Mouse (Mus musculus) MN1 (cell line): ENCODE results near the gene Zfp131.
A peak's percentile ranks its signal among the peaks of the same experiment; 100 is the strongest.

ENCODE experiments used
- DNase-seq: peaks from one replicate; pipeline ENCODE4 v3.0.0-alpha.2; 2016; ENCODE audit warnings: low spot score

Zfp131 gene

DNA sequence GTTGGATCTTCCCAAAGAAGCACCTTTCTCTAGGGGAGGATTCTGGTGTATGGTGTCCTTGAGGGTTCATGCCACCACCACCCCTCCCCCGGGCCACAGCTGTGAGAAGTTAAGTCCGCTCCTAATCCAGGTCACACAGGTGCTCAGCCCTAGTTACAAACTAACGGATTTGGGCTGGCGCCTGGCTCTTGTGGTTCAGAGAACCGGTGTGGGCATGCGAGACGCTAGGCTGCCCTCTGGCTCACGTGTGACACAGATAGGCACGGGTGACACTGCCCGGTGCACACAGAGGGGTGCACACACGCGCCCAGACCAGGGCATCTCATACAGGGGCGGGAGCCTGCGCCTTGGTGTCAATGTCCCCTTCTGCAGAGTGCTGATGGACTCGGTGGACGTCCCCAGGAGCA is 35.5 kb downstream of the Zfp131 start:
- DNase-seq: peak; percentile 58

DNA sequence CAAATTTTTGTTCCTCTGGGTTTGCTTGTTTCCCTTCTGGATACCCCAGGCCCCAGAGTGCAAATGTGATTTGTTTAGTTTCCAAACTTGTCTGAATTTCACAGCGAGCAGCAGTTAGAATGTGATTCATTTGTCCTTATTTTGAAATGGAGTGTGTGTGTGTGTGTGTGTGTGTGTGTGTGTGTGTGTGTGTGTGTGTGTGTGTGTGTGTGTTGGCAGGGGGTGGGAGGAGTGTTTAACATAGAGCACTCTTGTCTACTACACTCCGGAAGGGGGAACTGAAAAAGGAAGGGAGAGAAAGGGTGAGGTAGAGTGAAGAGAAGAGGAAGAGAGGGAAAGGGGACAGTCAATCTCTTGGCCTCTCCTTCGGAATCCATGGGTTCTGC is 36.1 kb downstream of the Zfp131 start:
- DNase-seq: no peak

DNA sequence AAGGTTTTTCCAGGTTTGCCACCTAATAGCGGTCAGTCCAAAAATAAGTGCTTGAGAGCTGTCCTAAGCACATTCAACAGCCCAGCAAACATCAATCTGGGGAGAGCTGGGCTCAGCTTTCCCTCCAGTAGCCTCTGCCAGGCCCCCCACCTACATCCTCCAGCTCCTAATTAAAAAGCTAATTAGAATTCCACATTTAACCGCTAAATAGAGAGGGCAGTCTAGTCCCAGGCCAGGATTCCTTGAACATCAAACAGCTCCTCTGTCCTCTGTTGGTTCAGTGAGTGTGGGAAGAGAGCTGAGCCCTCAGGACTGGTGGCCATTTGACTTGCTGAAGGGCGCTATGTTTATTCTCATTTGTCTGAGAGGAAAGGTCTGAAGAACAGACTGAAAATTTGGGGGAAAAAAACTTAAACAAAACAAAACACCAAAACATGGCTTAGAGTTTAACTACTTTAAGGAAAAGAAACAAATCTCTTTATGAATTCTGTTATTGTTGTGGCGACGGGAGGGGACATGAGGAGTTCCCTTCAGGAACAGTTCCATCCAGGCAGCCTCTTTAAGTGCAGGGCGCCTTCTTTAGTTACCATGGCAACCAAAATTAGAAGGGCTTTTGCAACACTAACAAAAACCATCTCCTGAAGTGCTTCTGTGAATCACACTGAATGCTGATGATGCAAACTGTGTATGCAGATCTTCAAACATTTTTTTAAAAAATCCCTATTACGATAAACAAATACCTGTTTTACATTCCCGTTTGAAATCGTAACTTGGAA is 36.6 kb downstream of the Zfp131 start:
- DNase-seq: peak; percentile 69

DNA sequence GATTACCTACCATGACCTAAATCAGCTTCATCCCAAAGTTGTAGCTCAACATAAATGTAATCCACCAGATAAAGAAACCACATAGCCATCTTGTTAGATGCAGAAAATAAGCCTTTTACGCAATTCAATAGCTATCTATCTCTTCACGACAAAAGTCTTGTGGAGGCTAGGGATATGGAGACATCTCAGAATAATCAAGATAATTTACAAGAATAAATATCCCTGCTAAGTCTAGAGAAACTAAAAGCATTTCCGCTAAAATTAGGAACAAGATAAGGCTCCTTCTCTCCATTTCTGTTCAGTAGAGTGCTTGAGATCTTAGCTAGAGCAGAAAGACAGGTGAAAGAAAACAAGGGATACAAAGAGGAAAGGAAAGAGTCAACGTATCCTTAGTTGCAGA is 43.8 kb downstream of the Zfp131 start:
- DNase-seq: no peak

DNA sequence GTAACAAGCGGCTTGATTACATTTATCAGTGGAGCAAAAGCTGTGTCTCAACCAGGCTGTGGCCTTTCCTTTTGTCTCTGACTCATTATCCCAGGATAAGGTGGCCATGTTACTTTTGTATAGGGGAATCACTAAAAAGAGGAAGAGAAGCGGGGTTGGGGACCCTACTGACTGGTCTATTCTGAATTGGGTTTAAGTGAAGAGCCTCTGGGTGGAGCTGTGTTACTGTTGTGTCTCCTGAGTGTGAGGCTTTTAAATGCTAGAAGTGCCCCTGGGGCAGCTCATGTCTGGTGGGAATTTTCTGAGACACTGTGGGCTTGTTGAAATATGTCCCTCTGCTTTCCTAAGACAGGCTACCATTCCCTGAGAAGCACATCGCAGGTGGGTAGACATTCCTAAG is 47.2 kb downstream of the Zfp131 start:
- DNase-seq: no peak

DNA sequence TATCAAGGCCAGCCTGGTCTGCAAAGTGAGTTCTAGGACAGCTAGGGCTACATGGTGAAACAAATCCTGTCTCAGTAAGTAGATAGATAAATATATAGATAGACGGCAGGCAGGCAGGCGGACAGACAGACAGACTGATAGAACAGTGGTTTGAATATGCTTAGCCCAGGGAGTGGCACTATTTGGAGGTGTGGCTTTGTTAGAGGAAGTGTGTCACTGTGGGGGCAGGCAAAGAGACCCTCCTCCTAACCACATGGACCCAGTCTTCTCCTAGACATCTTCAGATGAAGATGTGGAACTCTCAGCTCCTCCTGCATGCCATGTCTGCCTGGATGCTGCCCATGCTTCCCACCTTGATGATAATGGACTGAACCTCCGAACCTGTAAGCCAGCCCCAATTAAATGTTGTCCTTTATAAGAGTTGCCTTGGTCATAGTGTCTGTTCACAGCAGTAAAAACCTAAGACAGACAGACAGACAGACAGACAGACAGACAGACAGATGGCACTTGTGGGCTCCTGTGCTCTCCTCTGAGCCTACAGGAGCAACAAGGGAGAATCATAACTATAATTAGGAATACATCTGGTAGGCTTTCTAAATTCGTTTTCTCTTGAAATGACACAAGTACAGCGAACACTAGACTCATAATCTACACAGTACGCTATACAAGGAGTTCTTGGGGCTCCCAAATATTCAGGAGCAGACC is 47.8 kb downstream of the Zfp131 start:
- DNase-seq: no peak

DNA sequence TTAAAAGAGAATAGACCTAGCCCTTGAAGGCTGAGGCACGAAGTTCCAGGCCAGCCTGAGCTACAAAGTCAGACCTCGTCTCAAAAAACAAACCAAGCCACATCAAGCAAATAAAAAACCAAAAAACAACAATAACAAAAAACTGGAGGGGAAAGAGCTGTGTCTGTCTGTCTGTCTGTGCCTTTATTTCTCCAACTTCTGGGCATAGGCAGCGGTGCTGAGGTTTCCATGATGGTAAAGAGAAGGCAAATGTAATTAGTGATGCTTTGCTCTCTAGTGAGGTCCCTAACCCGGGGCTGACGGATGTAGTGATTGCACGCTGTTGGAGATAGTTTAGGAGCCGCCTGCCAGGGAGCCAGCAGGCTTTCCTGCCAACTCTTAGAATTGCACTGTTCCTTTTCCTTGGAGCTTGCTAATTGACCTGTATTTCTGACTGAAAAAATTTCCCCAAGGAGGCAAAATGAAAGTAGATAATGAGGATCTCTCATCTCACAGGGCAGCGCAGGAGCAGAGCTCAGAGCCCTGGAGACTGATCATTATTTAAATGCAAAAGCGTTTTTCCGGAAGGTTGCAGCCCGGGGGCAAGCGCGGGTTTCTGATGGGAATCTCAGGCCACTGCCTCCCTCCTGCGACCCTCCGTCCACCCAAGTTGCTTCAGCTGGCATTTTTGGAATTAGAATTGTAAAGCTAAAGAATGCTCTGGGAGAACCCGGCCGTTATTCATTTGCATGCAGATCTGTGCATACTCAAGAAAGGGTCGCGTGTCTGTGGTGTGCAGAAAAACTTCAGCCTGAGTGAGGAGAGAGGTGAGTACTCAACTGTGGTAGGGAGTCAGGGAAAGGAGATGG is 49.1 kb downstream of the Zfp131 start:
- peak; percentile 60 for DNase-seq

DNA sequence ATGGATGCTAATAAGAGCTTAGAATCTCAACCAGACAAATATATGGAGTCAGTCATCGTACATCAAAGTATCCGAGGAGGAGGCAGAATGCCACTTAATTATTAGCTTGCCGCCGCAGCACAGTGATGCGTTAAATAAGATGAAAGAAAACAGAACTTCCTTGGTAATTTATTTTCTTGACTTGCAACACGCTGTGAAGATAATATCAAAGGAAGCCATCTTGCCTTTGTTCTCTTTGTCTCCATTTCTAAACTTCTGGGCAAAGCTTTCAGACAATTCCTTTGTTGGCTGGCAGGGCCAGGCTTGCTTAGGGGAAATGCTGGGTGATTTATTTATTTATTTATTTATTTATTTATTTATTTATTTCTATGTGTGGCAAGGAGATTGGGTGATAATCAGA is 59.2 kb downstream of the Zfp131 start:
- DNase-seq: peak; percentile 54

DNA sequence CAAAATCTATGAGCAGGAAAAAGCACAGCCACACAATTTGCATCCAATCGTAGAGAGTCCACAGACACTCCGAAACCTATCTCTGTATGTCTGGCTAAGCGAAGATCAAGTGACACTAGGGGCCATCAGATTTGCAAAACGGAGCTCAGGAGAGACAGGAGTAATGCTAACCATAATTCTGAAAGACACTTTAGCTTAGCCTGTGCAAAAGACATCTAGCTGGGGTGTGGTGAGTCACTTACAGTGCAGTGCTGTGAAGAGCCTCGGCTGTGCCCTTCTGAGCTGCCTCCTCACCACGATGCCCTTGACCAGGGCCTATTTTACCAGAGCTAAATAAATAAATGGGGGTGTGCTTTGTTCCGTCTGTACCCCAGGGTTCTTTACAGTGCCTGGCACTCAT is 61.3 kb downstream of the Zfp131 start:
- no peak for DNase-seq

DNA sequence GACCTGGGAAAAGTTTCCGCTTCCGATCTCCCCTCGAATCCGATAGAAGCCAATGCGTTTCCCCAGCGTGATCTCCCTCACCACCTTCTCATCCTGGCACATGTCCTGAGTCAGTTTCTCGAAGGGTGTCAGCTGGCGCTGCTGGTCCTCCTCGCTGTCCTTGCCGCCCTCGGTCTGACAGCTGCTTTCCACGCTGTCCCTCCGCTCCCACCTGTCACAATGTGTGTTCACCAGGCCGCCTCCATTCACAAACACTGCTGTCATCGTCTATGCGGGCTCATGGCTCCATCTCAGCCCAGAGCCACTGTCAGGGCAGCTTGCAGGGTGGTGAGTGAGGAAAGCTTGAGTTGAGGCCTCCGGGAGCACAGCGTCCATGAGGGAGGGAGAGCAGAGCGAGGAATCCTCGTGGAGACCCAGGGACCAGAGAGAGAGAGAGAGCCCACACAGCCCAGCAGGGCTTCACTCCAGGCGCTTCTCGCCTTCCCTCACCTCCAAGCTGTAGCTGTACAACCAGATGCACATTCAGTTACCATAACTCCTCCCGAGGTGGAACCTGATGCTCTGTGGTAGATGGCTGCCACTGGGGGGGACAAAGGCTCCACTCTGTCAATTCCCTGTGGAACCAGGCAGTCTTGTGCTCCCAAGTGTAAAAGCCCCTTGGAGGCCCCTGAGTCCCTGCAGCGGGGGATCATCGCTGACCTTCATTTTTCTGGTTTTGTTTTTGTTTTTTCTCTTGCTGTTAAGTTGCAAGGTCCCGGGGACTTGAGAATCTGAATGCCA is 62.9 kb downstream of the Zfp131 start:
- no peak for DNase-seq

DNA sequence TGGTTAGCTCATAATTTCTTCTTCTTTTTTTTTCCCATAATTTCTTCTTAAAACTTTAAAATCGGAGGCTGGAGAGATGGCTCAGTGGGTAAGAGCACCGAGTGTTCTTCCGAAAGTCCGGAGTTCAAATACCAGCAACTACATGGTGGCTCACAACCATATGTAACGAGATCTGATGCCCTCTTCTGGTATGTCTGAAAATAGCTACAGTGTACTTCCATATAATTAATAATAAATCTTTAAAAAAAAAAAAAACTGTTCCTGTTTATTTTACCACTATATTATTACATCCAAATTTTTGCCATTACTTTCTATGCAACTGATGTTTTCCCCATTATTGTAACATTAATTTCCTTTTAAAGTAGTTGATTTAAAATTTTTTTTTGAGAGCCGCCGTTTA is 66.1 kb downstream of the Zfp131 start:
- DNase-seq: no peak

DNA sequence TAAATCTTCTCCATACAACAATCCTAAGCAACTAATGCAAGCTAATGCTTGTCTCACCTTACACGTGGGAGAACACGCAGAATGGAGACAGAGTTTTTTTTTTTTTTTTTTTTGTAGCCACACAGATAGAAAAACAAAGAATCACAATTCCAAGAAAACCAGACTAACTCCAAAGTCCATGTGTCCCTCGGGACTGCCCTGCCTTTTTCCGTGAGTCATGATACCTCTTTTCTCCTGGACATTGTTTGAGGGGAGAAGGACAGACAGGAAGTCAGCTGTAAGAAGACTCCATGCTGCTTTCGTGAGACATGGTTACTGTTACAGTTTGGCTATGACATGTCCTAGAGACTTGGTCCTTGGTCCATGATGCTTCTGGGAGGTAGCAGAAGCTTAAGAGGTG is 67.3 kb downstream of the Zfp131 start:
- no peak for DNase-seq

DNA sequence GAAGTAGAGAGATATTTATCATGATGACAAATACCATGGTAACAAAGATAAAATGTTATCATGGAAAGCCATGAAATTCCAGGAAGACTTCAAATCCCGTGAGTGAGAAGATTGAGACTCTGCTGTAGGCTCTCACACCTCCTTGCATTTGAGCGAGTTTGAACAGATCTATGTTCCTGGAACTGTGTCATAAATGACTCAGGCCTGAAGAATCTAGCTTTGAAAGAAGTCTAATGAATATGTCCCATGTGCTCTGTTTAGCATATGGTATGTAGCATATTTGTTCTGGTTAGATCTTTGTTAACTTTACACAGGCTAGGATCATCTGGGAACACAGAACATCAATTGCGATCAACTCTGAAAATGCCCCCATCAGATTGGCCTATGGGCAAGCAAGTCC is 68.2 kb downstream of the Zfp131 start:
- DNase-seq: no peak

DNA sequence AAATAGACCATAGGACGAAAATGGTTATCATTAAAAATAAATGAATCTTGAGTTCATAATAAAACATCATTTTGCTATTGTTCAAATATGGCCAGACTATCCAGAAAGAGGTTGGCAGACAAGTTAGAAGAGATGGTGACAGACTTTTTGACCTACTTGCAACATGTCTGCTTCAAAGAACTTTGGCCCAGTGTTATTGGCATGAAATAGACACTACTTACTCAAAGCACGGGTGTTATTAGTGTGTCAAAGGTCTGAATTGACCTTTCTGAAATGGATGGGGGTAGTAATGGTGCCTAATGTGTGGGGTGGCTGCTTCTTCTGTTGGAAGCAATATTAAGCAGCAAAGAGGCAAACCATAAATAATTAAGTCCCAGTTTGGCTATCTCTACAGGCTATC is 74.6 kb downstream of the Zfp131 start:
- DNase-seq: no peak
